Mouse (Mus musculus) liver, postnatal 0 days (tissue): ENCODE data around the gene 4930568D16Rik. TPM values are rescaled to one million over a fixed set of nuclear protein-coding genes. Genes with fewer than 3 reads are reported as not detected.

ENCODE experiments used
- ATAC-seq: fragments of 200-750 bp; cut with Nextera tagmentation; 2 replicates; pipeline ENCODE4 v1.8.0; 2017; ENCODE audit warnings: mild to moderate bottlenecking, moderate library complexity
- DNase-seq: peaks from one replicate; pipeline ENCODE4 v3.0.0-alpha.2; 2016
- H3K27ac ChIP-seq: fragments of 300-500 bp; sonication (generic); 2 replicates; pipeline ENCODE4 v1.5.1; 2014; ENCODE audit warnings: antibody characterized with exemption, moderate library complexity, mild to moderate bottlenecking, low read depth
- H3K27me3 ChIP-seq: fragments of 300-500 bp; sonication (generic); 2 replicates; pipeline ENCODE4 v1.6.1; 2014; ENCODE audit warnings: low read length, control low read depth, mixed read lengths; ENCODE audit not compliant: insufficient read depth
- H3K36me3 ChIP-seq: fragments of 300-500 bp; sonication (generic); replicated peaks from 2 replicates; pipeline ENCODE4 v1.6.1; 2014; ENCODE audit warnings: mild to moderate bottlenecking, control low read depth, low read length, moderate library complexity, mixed read lengths; ENCODE audit not compliant: insufficient read depth
- H3K4me1 ChIP-seq: fragments of 300-500 bp; sonication (generic); 2 replicates; pipeline ENCODE4 v1.6.1; 2014; ENCODE audit warnings: antibody characterized with exemption, mild to moderate bottlenecking, control low read depth; ENCODE audit not compliant: insufficient read depth
- H3K4me2 ChIP-seq: fragments of 300-500 bp; sonication (generic); 2 replicates; pipeline ENCODE4 v1.6.1; 2014; ENCODE audit warnings: low read depth, mild to moderate bottlenecking, low read length, moderate library complexity, mixed read lengths
- H3K4me3 ChIP-seq: fragments of 300-500 bp; sonication (generic); 2 replicates; pipeline ENCODE4 v1.5.1; 2014; ENCODE audit warnings: low read depth, low read length
- H3K9ac ChIP-seq: fragments of 300-500 bp; sonication (generic); replicated peaks from 2 replicates; pipeline ENCODE4 v1.6.1; 2014; ENCODE audit warnings: mild to moderate bottlenecking, moderate library complexity
- H3K9me3 ChIP-seq: fragments of 300-500 bp; sonication (generic); 2 replicates; pipeline ENCODE4 v1.6.1; 2016; ENCODE audit warnings: mild to moderate bottlenecking, control low read depth, low read length, mixed read lengths
- CTCF ChIP-seq: sonication (generic); IDR thresholded peaks from 2 replicates; pipeline ENCODE4 v1.5.1; 2016; ENCODE audit warnings: antibody characterized with exemption, low read depth
- EP300 ChIP-seq: IDR thresholded peaks from 2 replicates; pipeline ENCODE4 v1.6.1; 2016; ENCODE audit warnings: antibody characterized with exemption, low read depth, mild to moderate bottlenecking
- WGBS: fragments of 180-500 bp; shearing (Covaris S2); extraction: QIAGEN DNeasy Blood & Tissue Kit; methylation state at CpG from one replicate; pipeline ENCODE4 v1.1.7; 2014; ENCODE audit not compliant: insufficient replicate concordance; 5-methylcytosine and 5-hydroxymethylcytosine counted together
- polyA plus RNA-seq: library from polyadenylated mRNA; unstranded; fragments of >200 nt; fragmentation: Nextera tagmentation; extraction: Ambion mirVana; gene quantifications from 2 replicates; pipeline ENCODE4 v1.2.1, GENCODE M21; 2015

4930568D16Rik gene
- polyA plus RNA-seq, 1 experiment from 2014 or later, result not detected

GRCm38 (mm10) chr2:35377600-35377999 lies 10.1 kb upstream of the 4930568D16Rik start:
- ATAC-seq, result no peak

GRCm38 (mm10) chr2:35373003-35373402 lies 5.5 kb upstream of the 4930568D16Rik start:
- Histone ChIP-seq H3K27me3 (no peaks in the 10 kb centered on the region), H3K4me2 (no peak overlapping the region), H3K9ac (no peak overlapping the region), H3K4me3 (no peak overlapping the region), H3K4me1 (no peaks in the 10 kb centered on the region), H3K27ac (no peak overlapping the region), H3K36me3 (no peaks in the 10 kb centered on the region), H3K9me3 (no peaks in the 10 kb centered on the region)
- WGBS, result 22% methylated on average over 3 of the region's 3 CpGs
- DNase-seq (peak; percentile 61), ATAC-seq (no peak)
- TF ChIP-seq CTCF (peak; percentile 86), EP300 (no peak)

More at GRCm38 (mm10) chr2:35377600-35377999, 10.1 kb upstream of the 4930568D16Rik start:
- TF ChIP-seq CTCF (no peak), EP300 (no peak)
- H3K4me2 ChIP-seq, result no peak overlapping the region
- no peak for DNase-seq
- H3K36me3 ChIP-seq, result no peaks in the 10 kb centered on the region
- no peak overlapping the region for H3K27ac ChIP-seq
- H3K27me3 ChIP-seq, result no peaks in the 10 kb centered on the region
- H3K9me3 ChIP-seq, result no peaks in the 10 kb centered on the region
- no peak overlapping the region for H3K9ac ChIP-seq
- no peak overlapping the region for H3K4me3 ChIP-seq
- H3K4me1 ChIP-seq, result no peaks in the 10 kb centered on the region
- WGBS, result 25% methylated on average over 6 of the region's 6 CpGs

- Histone ChIP-seq H3K4me3 (no peak overlapping the region), H3K9ac (no peak overlapping the region), H3K36me3 (no peaks in the 10 kb centered on the region), H3K4me1 (no peaks in the 10 kb centered on the region), H3K4me2 (no peak overlapping the region), H3K27me3 (no peaks in the 10 kb centered on the region), H3K27ac (no peak overlapping the region), H3K9me3 (no peaks in the 10 kb centered on the region)
- ATAC-seq (no peak), DNase-seq (no peak)
- TF ChIP-seq EP300 (no peak), CTCF (no peak)
These were observed 3.2 kb upstream of the 4930568D16Rik start for GRCm38 (mm10) chr2:35370686-35371085.

- Histone ChIP-seq H3K4me1 (no peaks in the 10 kb centered on the region; the same call in 1 of the 2 replicates), H3K27ac (no peak overlapping the region), H3K27me3 (no peaks in the 10 kb centered on the region), H3K36me3 (no peaks in the 10 kb centered on the region), H3K4me3 (no peak overlapping the region), H3K9ac (no peak overlapping the region), H3K9me3 (no peaks in the 10 kb centered on the region), H3K4me2 (no peak overlapping the region)
- ATAC-seq (peak; percentile 63), DNase-seq (no peak)
- TF ChIP-seq EP300, result no peak
- TF ChIP-seq CTCF, result peak; percentile 90
- 32% methylated on average over 5 of the region's 5 CpGs for WGBS
These were observed 18.3 kb downstream of the 4930568D16Rik start for GRCm38 (mm10) chr2:35349184-35349583.

- DNase-seq, result no peak
- ATAC-seq, result no peak
- no peak overlapping the region for H3K9ac ChIP-seq
- peaks cover 5% of the 10 kb centered on the region; the same call in 1 of the 2 replicates for H3K4me1 ChIP-seq
- H3K9me3 ChIP-seq, result no peaks in the 10 kb centered on the region
- no peak overlapping the region for H3K4me3 ChIP-seq
- no peak for TF ChIP-seq EP300
- TF ChIP-seq CTCF, result no peak
- no peak overlapping the region for H3K27ac ChIP-seq
- 44% methylated on average over 2 of the region's 2 CpGs for WGBS
- no peaks in the 10 kb centered on the region for H3K27me3 ChIP-seq
- H3K36me3 ChIP-seq, result no peaks in the 10 kb centered on the region
- no peak overlapping the region for H3K4me2 ChIP-seq
These were observed 21.5 kb downstream of the 4930568D16Rik start for GRCm38 (mm10) chr2:35345984-35346383.

- H3K4me2 ChIP-seq, result no peak overlapping the region
- no peaks in the 10 kb centered on the region for H3K36me3 ChIP-seq
- no peaks in the 10 kb centered on the region for H3K9me3 ChIP-seq
- DNase-seq (no peak), ATAC-seq (peak; percentile 78)
- H3K9ac ChIP-seq, result no peak overlapping the region
- no peak overlapping the region for H3K27ac ChIP-seq
- WGBS, result 43% methylated on average over 3 of the region's 3 CpGs
- H3K4me3 ChIP-seq, result no peak overlapping the region
- no peaks in the 10 kb centered on the region for H3K27me3 ChIP-seq
- TF ChIP-seq CTCF (no peak), EP300 (peak; percentile 59)
- peaks cover 8% of the 10 kb centered on the region for H3K4me1 ChIP-seq
These were observed 24.9 kb downstream of the 4930568D16Rik start for GRCm38 (mm10) chr2:35342605-35343004.

- H3K9ac ChIP-seq, result no peak overlapping the region
- no peak overlapping the region for H3K4me3 ChIP-seq
- no peak overlapping the region for H3K4me2 ChIP-seq
- TF ChIP-seq EP300 (no peak), CTCF (no peak)
- no peak for ATAC-seq
- no peaks in the 10 kb centered on the region for H3K36me3 ChIP-seq
- no peak for DNase-seq
- 63% methylated on average over 6 of the region's 6 CpGs for WGBS
- no peaks in the 10 kb centered on the region for H3K27me3 ChIP-seq
- H3K9me3 ChIP-seq, result no peaks in the 10 kb centered on the region
- H3K4me1 ChIP-seq, result peaks cover 20% of the 10 kb centered on the region
- peak overlapping the region; percentile 55 for H3K27ac ChIP-seq
These were observed 28.8 kb downstream of the 4930568D16Rik start for GRCm38 (mm10) chr2:35338707-35339106.
